Mouse (Mus musculus): ENCODE measurements at regions not wholly inside any gene's neighbourhood (a gene's known extent, or its start where the extent isn't known, plus 50 kb on each side); places are given as distances from the start of the nearest gene placed in this dataset.
"Not testable (repeated sequence)": the region's sequence is repeated elsewhere in the genome, so short reads cannot be mapped to it uniquely, and the experiment has no call there.

- no peak for DNase-seq
Measured at GRCm38 (mm10) chr12:8410410-8411341, 89.1 kb downstream of the Rhob start.

GRCm38 (mm10) chr12:8402084-8402483 lies 88.9 kb downstream of the Hs1bp3 start:
- DNase-seq, result no peak

GRCm38 (mm10) chr12:8401376-8401775 lies 88.1 kb downstream of the Hs1bp3 start:
- no peak for DNase-seq

DNA sequence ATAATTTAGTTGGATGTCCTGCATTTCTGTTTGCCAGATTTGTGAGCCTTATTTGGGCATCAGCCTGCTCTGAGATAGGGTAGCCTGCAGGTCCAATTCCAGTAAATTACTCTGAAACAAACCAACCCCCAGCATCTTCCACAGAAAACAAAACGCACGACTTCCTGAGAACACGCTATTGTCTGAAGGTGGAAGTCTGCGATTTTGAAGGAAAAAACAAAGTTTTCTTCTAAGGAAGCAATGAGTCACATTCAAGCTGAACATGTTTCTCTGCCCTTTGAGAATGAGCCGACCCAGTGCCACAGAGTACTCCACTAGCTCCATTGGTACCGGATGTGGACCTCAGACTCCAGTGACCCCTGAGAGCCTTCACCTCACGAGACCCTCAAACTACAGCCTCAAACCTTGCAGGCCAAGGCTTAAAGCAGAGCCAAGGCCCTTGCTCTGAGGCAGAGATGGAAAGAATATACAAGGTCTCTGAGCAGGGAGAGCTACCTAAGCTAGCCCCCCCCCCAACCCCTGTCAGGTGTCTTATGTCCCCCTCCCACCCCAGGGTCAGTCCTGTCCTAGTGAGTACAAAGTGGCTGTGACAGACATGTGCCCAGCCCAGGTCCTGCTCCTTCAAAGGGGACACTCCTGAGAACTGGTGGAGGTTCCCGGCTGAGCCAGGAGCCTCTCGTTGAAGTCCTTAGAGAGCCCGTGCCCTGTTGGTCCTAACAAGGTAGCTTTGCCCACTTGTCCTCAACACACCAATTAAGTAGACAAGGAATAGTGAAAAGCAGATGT lies 87.3 kb downstream of the Hs1bp3 start:
- DNase-seq, result no peak

DNA sequence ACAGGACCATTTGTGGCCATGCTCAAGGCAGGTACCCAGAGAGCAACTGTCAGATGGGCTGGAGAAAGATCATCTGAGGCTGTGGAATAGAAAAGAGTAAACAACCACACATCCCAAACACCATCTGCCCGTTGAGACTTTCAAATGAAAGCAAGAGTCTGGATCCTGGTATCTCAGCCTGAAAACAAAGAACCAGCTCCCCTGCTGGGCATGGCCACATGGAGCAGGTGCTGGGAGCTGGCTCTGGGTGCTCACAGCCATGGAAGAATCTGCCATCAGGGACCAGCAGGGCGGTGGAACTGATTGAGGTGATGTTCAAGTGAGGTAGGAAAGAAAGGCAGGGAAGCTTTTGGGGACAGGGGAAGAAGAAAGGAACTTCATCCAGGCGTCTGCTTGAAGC lies 85.6 kb downstream of the Hs1bp3 start:
- DNase-seq, result no peak

DNA sequence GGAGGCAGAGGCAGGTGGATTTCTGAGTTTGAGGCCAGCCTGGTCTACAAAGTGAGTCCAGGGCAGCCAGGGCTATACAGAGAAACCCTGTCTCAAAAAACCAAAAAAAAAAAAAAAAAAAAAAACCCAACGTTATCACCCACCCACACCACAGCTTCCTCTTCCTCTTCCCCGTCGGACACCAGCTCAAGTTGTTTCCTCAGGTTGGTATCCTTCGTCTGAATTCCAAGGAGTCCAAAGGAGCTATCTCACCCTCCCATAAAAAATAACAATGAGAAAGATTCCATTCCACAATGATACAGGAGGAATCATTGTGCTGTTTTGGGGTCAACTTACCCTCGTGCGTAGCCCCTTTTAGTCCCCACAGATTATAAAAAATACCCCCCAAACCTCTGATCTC lies 83.2 kb downstream of the Hs1bp3 start:
- DNase-seq, result not testable (repeated sequence)

- DNase-seq, result no peak
Measured at GRCm38 (mm10) chr12:8394894-8395297, 81.7 kb downstream of the Hs1bp3 start.

- no peak for DNase-seq
Measured at GRCm38 (mm10) chr12:8393976-8394375, 80.7 kb downstream of the Hs1bp3 start.
